Mouse (Mus musculus) c-Kit-positive CD71-positive TER-119-positive erythroid progenitor cells, embryonic 14.5 days (primary cell): Measurements from ENCODE around the gene Ankrd37.

Source experiments
- DNase-seq: peaks from one replicate; pipeline ENCODE4 v3.0.0-alpha.2; 2013; ENCODE audit warnings: low spot score

The Ankrd37 gene

GRCm38 (mm10) chr8:45973988-45974505 lies 31.5 kb downstream of the Ankrd37 start:
- DNase-seq = no peak

- no peak for DNase-seq
Measured at GRCm38 (mm10) chr8:45970894-45971293, 34.6 kb downstream of the Ankrd37 start.

- DNase-seq = no peak
Measured at GRCm38 (mm10) chr8:45950622-45951021, 54.9 kb downstream of the Ankrd37 start.
